Mouse (Mus musculus) heart, embryonic 10.5 days (tissue): ENCODE measurements at regions not wholly inside any gene's neighbourhood (a gene's known extent, or its start where the extent isn't known, plus 50 kb on each side); places are given as distances from the start of the nearest gene placed in this dataset.

Source experiments
- DNase-seq: peaks from one replicate; pipeline ENCODE4 v3.0.0-alpha.2; 2017; ENCODE audit warnings: low spot score
- H3K27ac ChIP-seq: fragments of 300-500 bp; sonication (generic); 2 replicates; pipeline ENCODE4 v1.5.1; 2016; ENCODE audit warnings: mild to moderate bottlenecking
- H3K27me3 ChIP-seq: fragments of 300-500 bp; sonication (generic); 2 replicates; pipeline ENCODE4 v1.6.1; 2016; ENCODE audit warnings: mild to moderate bottlenecking; ENCODE audit not compliant: poor library complexity, insufficient read depth, severe bottlenecking
- H3K36me3 ChIP-seq: fragments of 300-500 bp; sonication (generic); 2 replicates; pipeline ENCODE4 v1.6.1; 2016; ENCODE audit warnings: mild to moderate bottlenecking, moderate library complexity
- H3K4me1 ChIP-seq: fragments of 300-500 bp; sonication (generic); 2 replicates; pipeline ENCODE4 v1.6.1; 2016; ENCODE audit warnings: mild to moderate bottlenecking
- H3K4me3 ChIP-seq: fragments of 300-500 bp; sonication (generic); 2 replicates; pipeline ENCODE4 v1.5.1; 2016; ENCODE audit warnings: mild to moderate bottlenecking, moderate library complexity
- H3K9me3 ChIP-seq: fragments of 300-500 bp; sonication (generic); 2 replicates; pipeline ENCODE4 v1.6.1; 2016; ENCODE audit warnings: mild to moderate bottlenecking, moderate library complexity
- WGBS: fragments of 180-500 bp; shearing (Covaris S2); methylation state at CpG from one replicate; pipeline ENCODE4 v1.1.7; 2016; 5-methylcytosine and 5-hydroxymethylcytosine counted together

DNA sequence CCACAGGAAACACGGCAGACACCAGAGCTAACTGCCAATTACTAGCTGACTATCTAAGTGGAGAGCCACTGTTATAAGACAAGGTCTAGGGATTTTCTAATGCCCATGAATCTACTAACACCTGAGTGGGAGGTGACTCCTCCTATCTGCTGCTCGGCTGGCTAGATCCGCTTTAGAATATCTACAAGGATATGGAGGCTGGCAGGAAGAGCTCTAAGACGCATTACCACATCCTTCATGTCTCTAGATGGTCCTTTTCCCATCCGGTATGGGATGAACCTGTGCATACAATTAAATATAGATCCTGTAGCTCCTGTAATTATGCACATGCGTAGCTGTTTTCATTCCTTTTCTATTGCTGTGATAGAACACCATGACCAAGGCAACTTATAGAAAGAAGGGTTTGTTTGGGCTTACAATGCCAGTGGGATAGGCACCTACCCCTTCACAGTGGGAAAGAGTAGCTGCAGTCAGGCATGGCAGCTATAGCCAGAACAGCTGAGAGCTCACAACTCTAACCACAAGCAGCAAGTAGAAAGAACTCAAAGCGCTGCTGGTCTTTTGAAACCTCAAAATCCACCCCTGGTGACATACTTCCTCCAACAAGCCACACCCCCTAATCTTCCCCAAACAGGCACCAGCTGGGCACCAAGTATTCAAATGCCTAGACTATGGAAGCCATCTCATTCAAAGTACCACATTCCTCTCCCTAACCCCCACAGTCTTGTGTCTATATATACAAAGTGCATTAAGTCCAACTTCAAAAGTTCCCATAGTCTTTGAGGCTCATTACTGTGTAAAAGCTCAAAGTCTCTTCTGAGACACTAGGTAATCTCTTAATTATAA is 319.3 kb downstream of the H2al1j start:
- H3K9me3 ChIP-seq: no peaks in the 10 kb centered on the region
- H3K27me3 ChIP-seq: peaks cover 15% of the 10 kb centered on the region; the same call in 1 of the 2 replicates
- no peaks in the 10 kb centered on the region for H3K36me3 ChIP-seq
- H3K27ac ChIP-seq: no peak overlapping the region
- H3K4me1 ChIP-seq: no peaks in the 10 kb centered on the region
- 81% methylated on average over 7 of the region's 7 CpGs for WGBS
- no peak overlapping the region for H3K4me3 ChIP-seq
- DNase-seq: no peak

DNA sequence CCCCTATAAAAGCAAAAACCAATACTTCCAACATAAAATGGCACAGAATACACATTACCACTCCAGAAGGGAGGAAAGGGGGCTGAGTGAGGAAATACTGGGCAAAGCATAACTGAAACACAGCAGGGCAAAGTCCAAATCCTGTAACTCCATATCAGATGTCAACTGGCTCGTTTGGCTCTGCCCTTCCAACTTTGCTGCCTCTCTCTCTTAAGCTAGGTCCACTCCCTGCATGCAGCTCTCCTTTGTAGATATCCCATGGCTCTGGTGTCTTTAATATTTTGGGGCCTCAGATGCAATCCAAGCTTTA is 319.9 kb downstream of the H2al1j start:
- 50% methylated on average over 1 of the region's 1 CpGs for WGBS
- H3K27me3 ChIP-seq: peaks cover 15% of the 10 kb centered on the region; the same call in 1 of the 2 replicates
- H3K27ac ChIP-seq: no peak overlapping the region
- H3K36me3 ChIP-seq: no peaks in the 10 kb centered on the region
- H3K4me1 ChIP-seq: no peaks in the 10 kb centered on the region
- no peaks in the 10 kb centered on the region for H3K9me3 ChIP-seq
- H3K4me3 ChIP-seq: no peak overlapping the region
- no peak for DNase-seq

DNA sequence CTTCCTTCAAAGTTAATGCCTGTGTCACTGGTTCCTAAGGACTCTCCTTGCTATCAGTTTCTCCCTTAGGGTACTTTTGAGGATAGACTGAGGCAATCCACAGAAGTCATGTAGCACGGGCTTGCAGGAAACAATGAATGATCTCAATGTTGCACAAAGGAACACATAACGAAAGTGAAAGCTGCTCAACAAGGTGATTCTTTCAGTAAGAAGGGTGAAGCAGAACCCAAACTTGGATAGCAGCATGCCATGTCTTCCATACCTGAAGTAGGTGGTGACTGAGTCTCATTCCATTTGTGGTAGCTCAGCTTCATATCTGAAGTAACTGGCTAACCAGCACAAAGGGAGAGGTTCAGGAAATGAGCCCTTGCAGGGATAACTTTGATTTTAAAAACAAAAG is 325.7 kb downstream of the H2al1j start:
- peaks cover 37% of the 10 kb centered on the region for H3K27me3 ChIP-seq

DNA sequence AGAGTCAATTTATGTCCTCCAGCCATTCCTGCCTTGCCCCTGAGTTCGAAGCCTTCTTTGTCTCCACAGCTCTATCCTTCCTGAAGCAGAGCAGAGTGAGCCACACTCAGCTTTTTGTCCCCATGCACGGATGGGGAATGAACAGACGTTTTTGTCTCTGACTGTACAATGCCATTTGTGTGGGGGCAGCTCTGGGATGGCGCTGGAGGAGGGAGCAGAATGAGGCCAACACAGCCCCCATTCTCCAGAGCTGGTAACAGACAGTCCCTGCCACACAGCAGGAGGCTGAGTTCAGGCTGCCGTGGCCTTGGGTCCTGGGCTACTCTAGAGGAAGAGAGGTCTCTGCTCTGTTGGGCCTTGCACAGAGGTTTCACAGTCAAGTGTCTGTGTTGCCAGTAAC is 327.4 kb downstream of the H2al1j start:
- Histone ChIP-seq H3K4me1 (no peaks in the 10 kb centered on the region), H3K9me3 (no peaks in the 10 kb centered on the region), H3K27me3 (peaks cover 37% of the 10 kb centered on the region), H3K4me3 (no peak overlapping the region), H3K36me3 (no peaks in the 10 kb centered on the region), H3K27ac (no peak overlapping the region)
- DNase-seq: no peak
- 57% methylated on average over 5 of the region's 5 CpGs for WGBS

More for the DNA sequence above, 325.7 kb downstream of the H2al1j start:
- 82% methylated on average over 2 of the region's 2 CpGs for WGBS
- Histone ChIP-seq H3K27ac (no peak overlapping the region), H3K36me3 (no peaks in the 10 kb centered on the region), H3K9me3 (no peaks in the 10 kb centered on the region), H3K4me1 (no peaks in the 10 kb centered on the region), H3K4me3 (no peak overlapping the region)
- DNase-seq: no peak

DNA sequence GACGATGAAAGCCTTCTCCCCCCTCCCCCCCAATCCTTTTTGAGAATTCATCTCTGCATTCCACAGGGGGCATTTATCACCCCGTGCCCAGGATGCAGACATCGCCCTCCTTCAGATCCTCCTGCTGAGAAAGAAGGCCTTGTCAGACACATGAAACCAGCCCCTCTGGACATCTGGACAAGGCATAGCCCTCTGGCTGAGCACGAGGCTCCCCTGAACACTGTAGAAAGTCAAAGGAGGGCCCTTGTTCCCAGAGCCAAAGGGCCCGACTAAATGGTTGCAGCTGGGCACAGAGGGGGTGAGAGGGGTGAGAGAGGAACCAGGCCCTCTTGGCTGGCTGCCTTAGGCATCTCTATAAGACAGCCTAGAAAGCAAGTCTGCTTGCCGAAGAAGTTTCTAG is 327.8 kb downstream of the H2al1j start:
- DNase-seq: no peak
- H3K4me3 ChIP-seq: no peak overlapping the region
- peaks cover 41% of the 10 kb centered on the region for H3K27me3 ChIP-seq
- no peaks in the 10 kb centered on the region for H3K9me3 ChIP-seq
- 57% methylated on average over 6 of the region's 6 CpGs for WGBS
- no peaks in the 10 kb centered on the region for H3K4me1 ChIP-seq
- H3K27ac ChIP-seq: no peak overlapping the region
- H3K36me3 ChIP-seq: no peaks in the 10 kb centered on the region

DNA sequence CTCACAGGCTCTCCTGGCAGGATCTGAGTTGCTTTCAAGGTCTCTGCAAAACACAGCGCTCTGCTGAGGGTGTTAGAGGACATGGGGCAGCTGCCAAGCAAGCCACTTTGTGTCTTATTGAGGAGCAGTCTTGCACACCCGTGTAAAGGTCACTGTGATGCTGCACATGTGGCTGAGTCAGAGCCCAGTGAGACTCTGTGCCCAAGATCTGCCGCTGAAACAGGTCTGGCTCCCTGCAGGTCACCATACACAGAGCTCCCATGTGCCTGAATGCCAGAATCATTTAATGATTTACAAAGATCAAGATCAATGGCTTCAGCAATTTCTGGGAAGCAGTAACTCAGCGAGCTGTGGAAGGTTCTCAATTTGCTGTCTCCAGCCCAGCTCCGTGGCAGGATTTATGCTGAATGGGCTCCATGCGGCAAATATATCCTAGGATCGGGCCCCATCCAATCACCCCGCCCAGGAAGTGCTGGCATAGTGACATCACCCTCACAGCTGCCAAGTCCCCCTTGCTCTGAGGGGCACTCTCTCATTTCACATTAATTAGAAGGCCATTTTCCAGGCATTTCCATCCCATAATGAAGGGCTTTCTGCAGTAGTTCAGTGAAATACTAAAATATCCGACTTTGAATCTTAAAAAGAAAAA is 330.1 kb downstream of the H2al1j start:
- 68% methylated on average over 9 of the region's 9 CpGs for WGBS
- Histone ChIP-seq H3K27me3 (peaks cover 60% of the 10 kb centered on the region), H3K4me1 (no peaks in the 10 kb centered on the region), H3K36me3 (no peaks in the 10 kb centered on the region), H3K4me3 (no peak overlapping the region), H3K27ac (no peak overlapping the region), H3K9me3 (no peaks in the 10 kb centered on the region)
- no peak for DNase-seq

DNA sequence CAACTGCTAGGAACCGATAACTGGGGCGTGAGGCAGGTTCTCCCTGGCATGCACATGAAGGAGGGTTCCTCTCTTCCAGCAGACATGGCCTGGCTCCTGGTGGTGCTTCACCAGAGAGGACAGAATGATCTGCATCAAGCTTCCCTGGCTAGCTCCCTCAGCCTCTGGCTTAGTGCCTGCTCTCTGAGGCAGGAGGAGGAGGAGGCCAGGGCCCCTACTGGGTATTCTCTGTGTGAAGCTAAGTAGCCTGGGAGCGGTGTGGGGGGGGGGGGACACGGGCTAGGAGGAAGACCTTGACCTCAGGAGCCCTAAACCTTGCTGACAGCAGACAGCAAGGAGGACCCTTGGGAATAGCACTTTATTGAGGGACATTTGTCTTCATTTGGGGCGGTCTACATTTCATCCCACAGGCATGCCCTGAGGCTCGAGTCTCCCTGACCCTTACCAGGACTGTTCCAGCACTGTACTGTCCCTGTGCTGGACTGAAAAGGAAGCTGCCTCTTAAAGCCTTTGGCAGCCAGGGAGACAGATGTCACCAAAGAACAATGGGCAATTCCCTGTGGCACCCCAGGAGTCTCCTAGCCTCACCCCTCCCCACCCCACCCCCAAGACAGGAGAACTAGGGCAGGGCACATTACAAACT is 335.7 kb downstream of the H2al1j start:
- H3K4me1 ChIP-seq: peaks cover 24% of the 10 kb centered on the region
- WGBS: 27% methylated on average over 6 of the region's 6 CpGs
- H3K9me3 ChIP-seq: no peaks in the 10 kb centered on the region
- no peak overlapping the region for H3K4me3 ChIP-seq
- no peaks in the 10 kb centered on the region for H3K36me3 ChIP-seq
- no peak for DNase-seq
- H3K27me3 ChIP-seq: peaks cover 57% of the 10 kb centered on the region
- H3K27ac ChIP-seq: peak overlapping the region; percentile 70

DNA sequence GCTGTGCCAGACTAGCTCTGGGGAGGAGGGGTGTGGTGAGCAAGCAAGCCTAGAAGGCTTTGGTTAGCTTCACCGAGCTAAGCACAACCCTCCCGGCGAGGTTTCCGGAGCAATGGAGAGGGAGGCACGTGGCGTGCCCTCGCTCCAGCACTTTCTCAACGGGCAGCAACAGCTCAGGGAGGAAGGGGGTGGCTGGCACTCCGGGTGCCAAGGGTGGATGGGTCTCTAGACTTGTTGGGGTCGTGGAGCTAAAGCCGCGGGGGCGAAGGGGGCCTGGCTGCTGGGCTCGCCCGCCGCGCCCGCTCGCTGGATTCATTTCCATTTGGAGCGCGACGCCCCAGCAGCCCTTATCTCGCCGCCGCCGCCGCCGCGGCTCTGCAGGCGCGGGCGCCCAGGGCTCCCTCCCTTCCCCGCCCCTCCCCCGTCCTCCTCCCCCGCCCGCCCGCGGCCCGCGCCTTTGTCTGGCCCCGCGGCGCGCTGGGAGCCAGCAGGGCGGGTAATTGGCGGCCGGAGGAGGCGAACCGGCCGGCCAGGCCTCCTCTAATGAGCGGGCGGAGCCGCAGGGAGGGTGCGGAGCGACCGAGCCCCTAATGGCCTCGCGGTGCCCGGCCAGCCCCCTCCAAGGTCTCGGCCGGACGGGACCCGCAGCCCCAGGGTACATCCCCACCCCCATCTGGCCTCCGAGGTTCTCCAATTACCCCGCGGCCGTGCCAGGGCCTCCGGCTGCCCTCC is 336.9 kb downstream of the H2al1j start:
- no peaks in the 10 kb centered on the region for H3K36me3 ChIP-seq
- WGBS: 9% methylated on average over 38 of the region's 68 CpGs
- peak overlapping the region; percentile 62 for H3K4me3 ChIP-seq
- H3K27me3 ChIP-seq: peaks cover 57% of the 10 kb centered on the region
- DNase-seq: peak; percentile 80
- H3K27ac ChIP-seq: peak overlapping the region; percentile 97
- H3K9me3 ChIP-seq: no peaks in the 10 kb centered on the region
- peaks cover 24% of the 10 kb centered on the region for H3K4me1 ChIP-seq

DNA sequence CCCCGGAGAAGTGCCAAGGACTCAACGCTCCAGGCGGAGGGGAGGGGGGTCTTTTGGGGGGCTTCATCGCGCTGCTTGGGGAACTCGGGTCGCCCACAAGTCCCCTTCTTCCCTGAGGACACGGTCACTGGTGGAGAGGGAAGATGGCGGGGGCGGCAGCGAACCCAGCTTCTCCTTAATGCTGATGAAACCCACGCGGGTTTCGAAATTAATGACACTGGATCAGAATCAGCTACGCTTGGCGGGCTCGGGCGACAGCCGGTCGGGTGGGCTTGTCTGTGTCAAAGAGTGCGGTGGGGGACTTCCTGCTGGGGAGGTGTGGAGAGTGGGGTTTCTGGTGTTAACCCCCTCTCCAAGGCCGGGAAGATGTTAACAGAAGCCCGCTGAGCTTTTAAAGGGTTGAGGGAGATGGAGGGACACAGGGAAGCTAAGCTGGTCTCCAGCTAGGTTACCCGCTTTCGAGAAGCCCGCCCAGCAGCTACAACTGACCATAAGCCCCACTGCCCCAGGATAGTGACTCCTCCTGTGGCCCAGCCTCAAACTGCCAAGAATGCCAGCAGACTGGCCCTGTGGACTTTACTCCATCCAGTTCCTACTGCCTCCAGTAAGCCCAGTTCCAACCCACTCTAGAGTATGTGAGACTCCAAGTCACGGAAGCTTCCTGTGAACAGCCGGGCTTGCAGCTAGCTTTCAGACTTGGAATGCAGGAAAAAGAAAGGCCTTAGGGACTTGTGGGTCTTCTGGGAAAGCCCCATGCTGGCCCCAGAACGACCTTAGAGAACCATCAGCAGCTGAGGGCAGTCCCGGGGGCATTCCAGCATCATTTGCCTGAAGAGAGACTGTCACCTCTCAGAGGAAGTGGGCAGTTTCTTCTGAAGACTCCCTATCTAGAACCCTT is 337.7 kb downstream of the H2al1j start:
- no peaks in the 10 kb centered on the region for H3K36me3 ChIP-seq
- H3K27ac ChIP-seq: peak overlapping the region; percentile 97
- peak overlapping the region; percentile 62 for H3K4me3 ChIP-seq
- peaks cover 24% of the 10 kb centered on the region for H3K4me1 ChIP-seq
- H3K9me3 ChIP-seq: no peaks in the 10 kb centered on the region
- DNase-seq: no peak
- 15% methylated on average over 30 of the region's 30 CpGs for WGBS
- peaks cover 54% of the 10 kb centered on the region for H3K27me3 ChIP-seq

DNA sequence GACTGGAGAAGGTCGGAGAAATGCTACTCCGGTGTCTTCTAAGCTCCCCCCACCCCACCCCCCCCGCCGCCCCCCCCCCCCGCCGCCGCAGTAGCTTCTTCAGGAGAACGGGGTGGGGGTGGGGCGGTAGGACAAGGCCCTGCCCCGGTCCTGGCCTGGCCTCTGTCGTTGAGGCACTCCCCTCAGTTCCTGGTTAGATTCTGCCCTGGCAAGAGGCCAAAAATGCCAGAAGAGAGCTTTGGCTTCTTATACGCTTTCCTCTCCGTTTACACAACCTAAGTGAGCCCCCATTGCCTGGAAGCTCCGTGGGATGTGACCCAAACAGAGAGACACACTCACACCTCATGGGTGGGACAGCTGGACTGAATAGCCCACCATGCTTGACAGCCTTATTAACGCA is 338.9 kb downstream of the H2al1j start:
- Histone ChIP-seq H3K4me1 (peaks cover 26% of the 10 kb centered on the region), H3K27ac (peak overlapping the region; percentile 97), H3K9me3 (no peaks in the 10 kb centered on the region), H3K27me3 (peaks cover 42% of the 10 kb centered on the region), H3K36me3 (no peaks in the 10 kb centered on the region), H3K4me3 (no peak overlapping the region)
- 16% methylated on average over 8 of the region's 15 CpGs for WGBS
- no peak for DNase-seq

DNA sequence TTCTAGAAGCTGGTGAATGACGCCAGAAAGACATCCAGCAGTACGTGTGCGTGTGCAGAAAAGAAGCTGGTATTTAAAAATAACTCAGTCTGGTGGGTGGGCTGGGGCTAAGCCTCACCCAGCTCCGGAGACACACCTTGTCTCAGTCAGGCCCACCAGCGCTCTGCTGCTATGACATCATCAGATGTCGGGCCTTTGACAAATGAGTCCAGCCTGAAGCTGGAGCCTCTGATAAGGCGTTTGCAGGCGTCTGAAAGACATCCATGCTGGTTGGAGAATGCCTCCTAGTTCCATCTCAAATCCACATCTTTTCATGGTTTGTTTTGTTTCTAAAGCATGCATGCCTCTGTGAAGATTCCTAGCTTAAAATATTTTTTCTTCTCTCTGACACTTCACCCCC is 344.2 kb downstream of the H2al1j start:
- 17% methylated on average over 8 of the region's 8 CpGs for WGBS
- Histone ChIP-seq H3K27me3 (no peaks in the 10 kb centered on the region; the same call in 1 of the 2 replicates), H3K4me3 (no peak overlapping the region), H3K36me3 (no peaks in the 10 kb centered on the region), H3K9me3 (no peaks in the 10 kb centered on the region), H3K27ac (no peak overlapping the region), H3K4me1 (peaks cover 6% of the 10 kb centered on the region; the same call in 1 of the 2 replicates)
- DNase-seq: peak; percentile 85

DNA sequence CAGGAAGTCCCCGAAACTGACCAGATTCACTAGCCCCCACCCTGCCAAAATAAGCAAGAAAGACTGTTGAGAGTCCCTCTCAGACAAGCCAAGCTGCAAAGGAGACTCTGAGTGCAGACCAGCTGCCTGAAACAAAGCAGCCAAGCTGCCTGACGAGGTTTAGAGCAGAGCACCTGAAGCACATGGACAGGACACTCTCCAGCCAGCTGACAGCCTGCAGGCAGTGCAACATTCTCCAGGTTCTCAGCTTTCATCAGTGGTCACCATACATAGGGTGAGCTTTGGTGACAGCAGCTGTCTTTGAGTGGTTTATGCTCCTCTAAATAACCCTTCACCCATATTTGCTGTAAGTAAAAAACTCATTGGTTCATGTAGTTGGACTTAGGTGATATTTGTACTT is 350.5 kb downstream of the H2al1j start:
- peaks cover 11% of the 10 kb centered on the region; the same call in 1 of the 2 replicates for H3K27me3 ChIP-seq
- WGBS: 42% methylated on average over 2 of the region's 2 CpGs
- DNase-seq: no peak
- H3K9me3 ChIP-seq: no peaks in the 10 kb centered on the region
- no peaks in the 10 kb centered on the region for H3K4me1 ChIP-seq
- H3K36me3 ChIP-seq: no peaks in the 10 kb centered on the region
- no peak overlapping the region for H3K4me3 ChIP-seq
- no peak overlapping the region for H3K27ac ChIP-seq
